Mouse (Mus musculus) brain, embryonic 14.5 days (tissue): Measurements from ENCODE around the gene Uxs1.

ENCODE experiments used
- CTCF ChIP-seq: fragments of 200-500 bp; IDR thresholded peaks from 2 replicates; pipeline ENCODE4 v1.5.1; 2012; ENCODE audit warnings: inconsistent platforms, mild to moderate bottlenecking, moderate library complexity, borderline replicate concordance; ENCODE audit not compliant: insufficient read depth, insufficient read length; ENCODE audit errors: extremely low read depth
- POLR2A ChIP-seq: fragments of 200-500 bp; IDR thresholded peaks from 2 replicates; pipeline ENCODE4 v1.6.1; 2012; ENCODE audit warnings: mild to moderate bottlenecking, inconsistent platforms, borderline replicate concordance; ENCODE audit not compliant: poor library complexity, insufficient read depth, insufficient read length, severe bottlenecking; ENCODE audit errors: extremely low read depth

GRCm38 (mm10) chr1:43772694-43773093, 54.9 kb downstream of the Uxs1 start:
- no peak for TF ChIP-seq CTCF
- TF ChIP-seq POLR2A, result no peak
